Mouse (Mus musculus) ZHBTc4 (cell line): ENCODE measurements at regions not wholly inside any gene's neighbourhood (a gene's known extent, or its start where the extent isn't known, plus 50 kb on each side); places are given as distances from the start of the nearest gene placed in this dataset.
A peak's percentile ranks its signal among the peaks of the same experiment; 100 is the strongest.

Experiments used
- DNase-seq: peaks from one replicate; pipeline ENCODE4 v3.0.0-alpha.2; 2011; ENCODE audit warnings: low read depth, low spot score

DNA sequence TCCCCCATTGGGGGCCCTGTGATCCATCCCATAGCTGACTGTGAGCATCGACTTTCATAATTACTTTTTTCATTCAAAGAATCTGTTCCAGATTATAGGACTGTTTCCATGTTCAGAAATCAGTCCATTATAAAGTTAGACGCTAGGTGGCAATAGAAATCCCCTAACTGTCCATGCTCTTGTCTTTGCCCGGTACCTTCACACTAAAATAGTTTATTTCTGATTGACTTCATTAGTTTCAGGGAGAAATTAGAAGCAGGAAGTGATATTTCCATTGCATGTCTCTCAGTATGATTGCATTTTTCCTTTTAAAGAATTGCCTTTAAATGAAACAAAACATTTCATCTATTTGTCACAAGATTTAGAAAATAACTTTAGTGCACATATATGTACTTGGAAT lies 131.7 kb downstream of the Fbxo8 start:
- peak; percentile 10 for DNase-seq

- no peak for DNase-seq
Measured at GRCm38 (mm10) chr8:56684352-56684751, 133.5 kb downstream of the Fbxo8 start.

- no peak for DNase-seq
Measured at GRCm38 (mm10) chr8:56695436-56695835, 144.5 kb downstream of the Fbxo8 start.

DNA sequence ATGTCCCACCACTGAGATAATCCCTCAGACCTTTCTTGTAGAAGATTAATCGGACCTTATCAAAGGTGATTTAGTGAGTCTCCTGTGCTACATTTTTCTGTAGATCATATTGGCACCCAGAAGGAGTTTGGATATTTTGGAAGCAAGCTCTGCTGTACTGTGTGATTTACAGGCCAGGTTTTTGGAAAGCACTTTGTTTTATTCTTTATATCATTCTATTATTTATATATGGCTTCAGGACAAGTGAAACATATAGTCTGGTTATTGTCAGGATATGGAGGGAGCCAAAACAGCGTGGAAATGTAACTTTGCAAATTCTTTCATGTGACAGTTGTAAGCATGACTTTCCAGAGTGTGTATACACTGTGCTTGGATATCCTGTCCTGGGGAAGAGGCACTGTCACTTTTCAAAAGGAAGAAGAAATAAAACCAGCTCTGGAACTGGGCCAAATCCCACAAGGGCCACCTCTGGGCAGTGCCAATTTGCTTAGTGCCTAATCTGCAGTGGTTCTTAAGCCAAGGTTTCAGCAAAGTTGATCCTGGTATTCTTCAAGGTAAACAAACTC lies 149.8 kb downstream of the Fbxo8 start:
- DNase-seq = no peak

DNA sequence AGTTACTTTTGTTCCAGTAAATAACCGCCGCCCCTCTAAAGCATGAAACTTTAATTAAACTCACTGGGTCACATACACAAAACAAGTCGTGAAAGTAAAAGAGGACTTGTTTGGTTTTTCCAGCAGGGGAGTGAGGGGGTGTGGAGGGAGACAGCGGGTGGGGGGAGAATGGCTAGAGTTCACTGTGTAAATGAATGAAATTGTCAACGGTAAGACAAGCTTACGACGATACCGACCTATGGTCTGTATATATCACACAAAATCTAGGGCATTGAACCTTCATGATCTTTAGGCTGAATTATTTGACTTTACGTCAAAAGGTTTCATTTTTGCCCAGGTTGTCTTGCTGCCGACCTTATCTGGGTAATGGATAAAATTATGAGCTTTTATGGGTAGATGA lies 155.5 kb downstream of the Fbxo8 start:
- DNase-seq = no peak

DNA sequence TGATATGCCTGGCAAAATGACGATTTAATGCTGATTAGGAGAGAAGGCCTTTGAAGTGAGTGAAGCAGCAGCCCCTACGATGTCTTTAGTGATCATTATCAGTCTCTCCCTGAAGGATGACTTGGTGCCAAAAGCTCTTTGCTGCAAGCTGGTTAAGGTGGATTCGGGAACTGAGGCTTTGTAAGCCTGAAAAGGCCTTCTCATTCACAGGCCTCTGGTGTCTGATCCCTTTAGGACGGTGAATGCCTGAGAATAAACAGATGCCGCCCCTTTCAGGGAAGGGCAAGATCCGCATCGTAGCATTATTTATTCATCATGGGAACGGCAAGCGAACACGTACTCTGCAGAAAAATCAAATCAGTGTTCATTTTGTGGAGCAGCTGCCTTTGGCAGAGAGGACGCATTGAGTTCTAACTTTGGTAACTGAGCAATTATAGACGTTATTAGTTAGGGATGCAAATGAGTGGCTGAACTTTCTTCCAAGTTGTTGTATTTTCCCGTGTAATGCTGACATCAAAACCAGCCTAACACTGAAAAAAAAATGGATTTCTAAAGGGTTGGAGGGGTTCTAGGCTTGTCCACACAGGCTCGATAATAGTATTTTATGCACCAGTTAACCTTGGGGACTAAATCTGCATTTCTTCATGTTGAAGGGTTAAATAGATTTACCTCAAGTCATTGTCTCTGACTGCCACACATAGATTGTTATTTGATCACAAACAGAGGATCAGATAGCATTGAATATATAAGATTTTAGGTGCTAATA lies 156.2 kb downstream of the Fbxo8 start:
- DNase-seq = no peak

DNA sequence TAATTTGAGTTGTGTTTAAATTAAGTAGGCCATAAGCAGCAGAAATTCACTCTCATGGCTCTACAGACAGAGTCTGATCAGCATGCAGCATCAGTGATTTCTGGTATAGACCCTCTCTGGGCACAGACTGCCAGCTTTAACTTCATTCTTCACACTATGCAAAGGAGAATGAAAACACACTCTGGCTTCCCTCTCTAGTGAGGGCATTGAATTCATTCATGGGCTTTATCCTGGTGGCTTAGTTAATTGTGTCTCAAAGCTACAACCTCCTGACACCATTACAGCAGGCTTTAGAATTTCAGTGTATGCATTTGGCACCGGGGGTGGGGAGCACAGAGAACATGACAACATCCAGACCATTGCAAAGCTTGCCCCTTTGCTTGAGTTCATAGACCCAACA lies 169.1 kb downstream of the Fbxo8 start:
- no peak for DNase-seq

GRCm38 (mm10) chr8:56722473-56723236 lies 171.8 kb downstream of the Fbxo8 start:
- DNase-seq = no peak

GRCm38 (mm10) chr8:56724607-56725006 lies 173.7 kb downstream of the Fbxo8 start:
- no peak for DNase-seq

DNA sequence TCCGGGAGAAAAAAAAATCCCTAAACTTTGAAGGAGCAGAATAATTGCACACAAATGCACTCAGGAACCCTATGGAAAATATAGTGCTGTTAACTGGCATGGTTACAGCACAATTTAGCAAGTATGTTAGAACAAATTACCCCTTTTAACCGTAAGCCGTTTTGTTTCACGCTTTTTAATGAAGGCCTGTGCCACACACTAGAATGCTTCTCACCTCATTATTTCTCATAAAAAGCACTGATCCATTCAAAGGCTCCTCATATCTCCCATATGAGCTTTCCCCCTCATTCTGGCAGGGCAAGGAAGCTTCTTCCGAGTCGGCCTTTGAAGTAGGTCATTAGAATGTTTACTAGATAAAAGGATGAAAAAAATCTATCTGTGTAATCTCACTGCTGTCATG lies 182.4 kb downstream of the Fbxo8 start:
- no peak for DNase-seq

DNA sequence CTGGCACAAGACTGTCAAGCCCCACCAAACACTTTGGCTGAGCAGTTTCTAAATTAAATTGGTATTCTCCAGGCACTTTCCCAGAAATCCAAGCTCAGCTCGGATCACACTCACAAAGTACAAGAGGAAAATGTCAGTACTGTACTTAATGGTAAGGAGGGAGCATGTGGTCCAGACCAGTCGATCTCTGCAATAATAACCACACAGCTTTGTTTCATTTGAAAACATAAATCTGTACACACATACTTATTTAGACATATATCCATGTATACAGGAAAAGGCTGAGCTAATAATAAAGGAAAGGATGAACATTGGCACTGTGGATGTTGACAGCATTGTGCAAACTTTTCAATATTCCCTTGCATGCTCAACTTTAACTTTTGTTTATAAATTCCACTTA lies 184.1 kb downstream of the Fbxo8 start:
- no peak for DNase-seq

- no peak for DNase-seq
Measured at GRCm38 (mm10) chr8:56767034-56767433, 216.1 kb downstream of the Fbxo8 start.

DNA sequence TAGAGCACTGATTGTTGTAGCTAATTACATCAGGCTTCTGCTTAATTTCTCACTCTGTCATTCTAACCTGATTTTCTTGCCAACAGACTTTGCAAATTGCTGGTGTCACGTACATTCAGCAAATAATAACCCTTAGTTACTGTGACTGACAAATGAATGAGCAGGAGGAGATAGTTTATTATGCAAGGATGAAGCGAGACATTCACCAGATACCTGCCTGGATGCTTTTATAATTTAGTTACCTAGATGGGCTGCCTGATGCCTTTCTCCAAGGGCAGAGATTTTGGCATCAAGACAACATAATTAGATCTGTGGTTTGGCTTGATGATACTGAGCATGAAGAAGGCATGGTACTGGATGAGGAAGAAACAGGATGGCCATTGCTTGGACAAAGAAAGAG lies 233.6 kb downstream of the Fbxo8 start:
- no peak for DNase-seq

GRCm38 (mm10) chr8:56789549-56790270 lies 238.8 kb downstream of the Fbxo8 start:
- no peak for DNase-seq

DNA sequence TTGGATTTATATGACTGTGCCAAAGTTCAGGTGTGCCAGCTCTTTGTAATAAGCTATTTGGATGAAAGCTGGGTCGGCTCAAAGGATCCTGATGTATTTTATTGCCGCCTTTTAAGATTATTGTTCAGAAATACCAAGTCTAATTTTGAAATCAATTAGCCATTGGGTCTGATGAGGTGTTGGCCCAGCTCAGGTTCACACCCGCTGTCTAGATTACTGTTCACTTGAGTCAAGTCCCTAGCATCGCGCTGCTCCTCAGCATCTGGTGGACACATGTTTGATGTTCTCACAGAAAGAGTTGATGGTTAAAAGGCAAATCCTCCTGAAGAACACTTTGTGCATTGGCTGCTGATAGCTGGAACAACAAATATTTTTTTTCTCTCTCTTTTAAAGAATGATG lies 281.8 kb downstream of the Fbxo8 start:
- DNase-seq = no peak

- no peak for DNase-seq
Measured at GRCm38 (mm10) chr8:56833129-56833528, 282.2 kb downstream of the Fbxo8 start.

DNA sequence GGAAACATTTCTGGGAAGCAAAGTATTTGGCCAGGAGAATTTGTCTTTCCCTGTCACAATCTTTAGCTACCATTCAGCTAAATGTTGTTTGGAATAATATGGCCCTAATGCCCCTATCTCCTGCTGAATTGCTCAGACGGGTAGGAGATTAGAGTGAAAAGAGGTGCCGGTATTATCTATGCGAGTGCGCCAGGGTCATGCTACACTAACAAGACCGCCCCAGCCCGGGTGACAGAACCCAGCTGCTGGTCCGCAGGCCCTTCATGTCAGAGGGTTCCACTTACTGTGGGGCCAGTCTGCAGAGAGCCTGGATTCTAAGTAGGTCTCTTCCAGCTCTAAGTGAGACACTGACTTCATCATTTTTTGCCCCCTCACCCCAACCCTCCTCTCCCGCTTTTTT lies 332.6 kb downstream of the Fbxo8 start:
- DNase-seq = no peak

DNA sequence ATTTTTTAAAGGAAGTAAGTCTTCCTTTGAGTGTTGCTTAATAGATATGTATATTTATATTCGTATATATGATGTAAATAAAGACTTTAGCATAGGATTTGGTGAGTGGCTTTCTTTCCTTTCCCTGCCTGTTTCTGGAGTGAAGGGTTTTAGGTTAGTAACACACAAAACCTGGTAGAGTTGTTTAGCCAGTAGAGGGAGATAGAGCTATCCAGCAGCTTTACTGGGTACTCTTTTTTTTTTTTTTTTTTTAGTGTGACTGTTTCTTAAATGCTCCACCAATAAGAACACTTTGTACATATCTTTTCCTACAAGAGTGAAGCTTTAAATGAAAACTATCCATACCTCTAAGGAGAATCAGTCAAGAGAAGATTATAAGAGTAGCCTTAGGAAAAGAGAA lies 333.3 kb downstream of the Fbxo8 start:
- peak; percentile 7 for DNase-seq

DNA sequence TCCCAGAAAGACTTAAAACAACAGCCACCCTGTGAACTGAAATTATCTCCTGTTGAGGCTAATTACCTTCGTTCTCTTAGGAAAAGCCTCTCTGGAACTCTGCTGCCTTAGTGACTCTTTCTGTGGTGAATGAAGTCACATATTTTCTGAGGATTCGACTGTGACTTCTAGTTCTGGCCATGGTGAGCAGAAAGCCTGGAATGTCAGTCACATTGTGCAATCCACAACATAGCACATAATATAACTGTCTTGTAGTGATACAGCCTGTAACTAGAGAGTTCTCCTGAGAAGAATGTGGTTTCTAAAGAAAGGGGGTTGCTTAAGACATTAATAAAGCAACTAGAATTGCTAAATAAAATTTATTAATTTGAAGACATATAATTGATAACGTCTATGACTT lies 342.7 kb downstream of the Fbxo8 start:
- no peak for DNase-seq

- no peak for DNase-seq
Measured at GRCm38 (mm10) chr8:56915362-56915761, 364.5 kb downstream of the Fbxo8 start.

GRCm38 (mm10) chr8:56915989-56916388 lies 365.1 kb downstream of the Fbxo8 start:
- no peak for DNase-seq

DNA sequence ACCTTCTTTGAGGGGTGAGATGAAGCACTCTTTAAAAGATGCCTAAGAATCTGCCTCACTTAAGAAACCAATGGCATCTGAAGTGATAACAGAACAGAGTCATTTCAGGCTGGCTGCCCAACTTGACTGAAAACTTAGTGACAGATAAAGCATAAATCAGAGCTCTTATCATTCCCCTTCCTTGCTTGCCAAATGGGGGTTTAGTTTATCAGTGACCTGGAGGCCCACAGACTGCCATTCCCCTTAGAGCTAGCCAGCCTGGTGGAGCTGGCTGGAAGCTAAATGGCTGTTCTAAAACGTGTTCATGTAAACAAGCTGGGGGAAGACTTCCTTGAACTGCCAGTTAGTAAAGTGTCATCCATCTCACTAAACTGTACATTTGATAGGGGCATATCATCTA lies 373.8 kb downstream of the Fbxo8 start:
- DNase-seq = no peak
